Mouse (Mus musculus) cerebral cortex, adult 2 months (tissue): ENCODE measurements around the gene Ankrd13a.

ENCODE experiments used
- WGBS: fragments of 180-500 bp; shearing (Covaris S2); methylation state at CpG from one replicate; pipeline ENCODE4 v1.1.7; 2018; 5-methylcytosine and 5-hydroxymethylcytosine counted together

Ankrd13a gene

DNA sequence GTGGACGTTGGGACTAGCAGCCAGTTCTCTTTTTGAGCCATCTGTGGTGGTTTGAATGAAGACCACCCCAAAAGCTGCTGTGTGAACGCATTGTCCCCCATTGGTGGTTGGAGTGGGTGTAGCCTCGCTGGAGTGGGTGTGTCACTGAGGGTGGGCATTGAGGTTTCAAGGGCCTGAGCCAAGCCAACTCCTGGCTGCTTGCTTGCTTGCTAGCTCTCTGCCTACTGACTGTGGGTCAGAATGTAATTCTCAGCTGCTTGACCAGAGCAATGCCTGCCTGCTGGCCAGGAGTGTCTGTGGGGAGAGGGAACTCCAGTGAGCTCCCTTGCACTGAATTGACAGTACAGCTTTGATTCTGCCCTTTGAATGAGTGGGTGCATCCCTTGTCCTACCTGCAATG, 55.3 kb downstream of the Ankrd13a start:
- 50% methylated on average over 3 of the region's 3 CpGs for WGBS

DNA sequence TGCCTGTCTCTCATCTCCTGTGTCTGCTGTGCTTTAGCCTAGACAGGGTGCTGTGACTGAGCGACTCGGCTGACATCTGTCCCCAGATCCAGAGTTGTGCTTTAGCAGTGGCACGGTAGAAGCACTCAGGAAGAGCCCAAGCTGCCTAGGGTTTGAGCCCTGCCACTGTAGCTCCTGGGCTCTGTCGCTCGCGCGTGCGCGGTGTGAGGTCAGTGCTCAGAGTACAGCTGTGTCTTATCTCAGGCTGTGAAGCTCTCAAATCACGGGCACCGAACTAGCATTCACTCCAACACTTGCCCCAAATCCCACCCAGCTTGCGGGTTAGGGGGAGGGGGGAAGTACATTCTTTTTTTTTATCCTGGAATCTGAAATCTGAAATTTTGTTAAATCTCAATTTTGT, 62.4 kb downstream of the Ankrd13a start:
- WGBS, result 71% methylated on average over 12 of the region's 12 CpGs

DNA sequence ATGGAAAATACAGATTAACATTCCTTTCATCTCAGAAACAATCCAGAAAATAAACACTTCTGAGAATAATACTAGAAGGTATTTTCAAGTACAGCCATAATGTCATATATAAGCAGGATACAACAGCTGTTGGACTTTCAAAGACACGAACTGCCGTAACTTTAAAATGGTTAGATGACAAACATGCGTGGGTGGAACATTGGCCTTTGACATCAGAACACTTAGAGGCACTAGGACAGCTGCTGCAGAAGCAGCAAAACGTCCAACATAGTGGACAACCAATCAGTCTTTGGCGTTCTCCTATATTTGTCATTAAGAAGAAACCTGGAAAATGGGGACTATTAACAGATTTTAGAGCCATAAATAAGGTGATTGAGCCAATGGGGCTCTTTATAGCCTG, 66.0 kb downstream of the Ankrd13a start:
- 85% methylated on average over 5 of the region's 5 CpGs for WGBS

DNA sequence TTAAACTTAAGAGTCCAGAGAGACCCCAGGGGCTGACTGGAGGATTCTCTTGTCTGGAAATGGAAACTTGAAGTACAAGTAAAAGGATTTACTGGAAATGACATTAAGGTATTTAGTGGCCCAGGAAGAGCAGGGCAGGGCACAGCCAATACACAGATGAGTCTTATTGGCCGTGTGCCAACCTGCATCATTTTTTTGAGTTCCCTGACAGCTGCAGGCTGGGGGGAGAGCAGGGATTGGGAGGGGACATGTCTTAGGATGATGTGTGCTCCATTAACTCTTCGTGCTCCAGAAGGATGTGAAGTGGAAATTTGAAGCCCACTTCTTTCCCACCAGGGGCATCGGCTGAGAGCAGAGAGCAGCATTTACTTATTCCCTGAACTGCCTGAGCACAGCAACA, 67.7 kb downstream of the Ankrd13a start:
- 58% methylated on average over 3 of the region's 3 CpGs for WGBS

DNA sequence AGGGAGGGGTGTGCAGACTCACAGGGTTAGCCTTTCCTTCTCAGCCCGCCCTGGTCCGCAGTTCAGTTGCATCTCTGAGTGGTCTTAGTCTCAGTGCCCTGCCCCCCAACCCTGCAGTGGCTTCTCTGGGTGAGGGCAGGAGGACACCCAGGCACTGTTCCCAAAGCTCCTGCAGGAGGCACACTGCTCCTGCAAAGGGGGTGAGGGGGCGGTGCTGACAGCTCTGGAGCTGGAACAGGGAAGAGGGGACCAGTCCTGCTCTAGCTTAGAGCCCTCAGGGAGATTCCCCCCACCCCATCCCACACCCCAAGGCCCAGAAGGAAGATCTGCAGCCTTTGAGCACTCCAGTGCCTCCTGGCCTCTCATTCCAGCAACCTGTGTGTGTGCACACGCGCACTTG, 68.2 kb downstream of the Ankrd13a start:
- WGBS, result 72% methylated on average over 5 of the region's 5 CpGs

DNA sequence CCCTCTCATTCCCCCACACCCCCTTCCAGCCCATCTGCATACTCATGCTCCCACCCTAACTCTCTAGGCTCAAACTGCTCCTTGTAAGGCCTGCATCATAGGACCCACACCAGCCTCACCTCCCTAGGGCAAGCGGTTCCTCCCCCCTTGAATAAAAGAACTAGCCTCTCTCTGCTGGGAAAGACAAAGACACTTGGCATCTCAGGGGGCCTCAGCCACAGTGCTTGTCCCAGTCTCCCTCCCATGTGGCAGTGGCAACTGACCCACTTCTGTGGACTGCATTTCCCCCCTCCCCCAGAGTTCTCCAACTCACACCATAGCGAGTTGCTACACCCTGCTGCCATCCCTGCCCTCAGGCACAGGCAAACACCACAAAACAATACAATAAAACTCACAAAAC, 69.9 kb downstream of the Ankrd13a start:
- 81% methylated on average over 2 of the region's 2 CpGs for WGBS

DNA sequence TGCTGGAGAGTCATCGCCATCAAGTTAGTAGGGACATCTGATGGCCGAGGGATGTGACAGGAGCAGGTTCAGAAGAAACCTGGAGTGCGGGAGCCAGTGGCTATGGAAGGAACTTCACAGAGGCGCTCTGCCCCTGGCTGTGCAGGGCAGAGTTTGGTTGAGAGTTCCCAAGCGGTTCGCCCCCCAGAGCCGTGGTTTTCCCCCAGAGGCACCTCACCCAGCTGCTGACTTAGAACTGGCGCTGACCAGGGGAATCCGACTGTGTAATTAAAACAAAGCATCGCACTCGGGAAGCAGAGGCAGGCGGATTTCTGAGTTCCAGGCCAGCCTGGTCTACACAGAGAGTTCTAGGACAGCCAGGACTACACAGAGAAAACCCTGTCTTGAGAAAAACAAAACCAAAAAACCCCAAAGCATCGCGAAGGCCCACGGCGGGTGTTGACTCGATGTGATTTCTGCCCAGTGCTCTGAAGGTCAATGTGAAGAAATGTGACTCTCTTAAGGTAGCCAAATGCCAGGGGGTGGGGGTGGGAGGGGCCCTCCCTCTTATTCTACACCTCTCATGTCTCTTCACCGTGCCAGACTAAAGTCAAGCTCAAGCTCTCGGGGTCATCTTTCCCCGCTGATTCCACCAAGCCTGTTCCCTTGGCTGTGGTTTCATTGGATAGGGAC, 77.2 kb downstream of the Ankrd13a start:
- 91% methylated on average over 20 of the region's 20 CpGs for WGBS

DNA sequence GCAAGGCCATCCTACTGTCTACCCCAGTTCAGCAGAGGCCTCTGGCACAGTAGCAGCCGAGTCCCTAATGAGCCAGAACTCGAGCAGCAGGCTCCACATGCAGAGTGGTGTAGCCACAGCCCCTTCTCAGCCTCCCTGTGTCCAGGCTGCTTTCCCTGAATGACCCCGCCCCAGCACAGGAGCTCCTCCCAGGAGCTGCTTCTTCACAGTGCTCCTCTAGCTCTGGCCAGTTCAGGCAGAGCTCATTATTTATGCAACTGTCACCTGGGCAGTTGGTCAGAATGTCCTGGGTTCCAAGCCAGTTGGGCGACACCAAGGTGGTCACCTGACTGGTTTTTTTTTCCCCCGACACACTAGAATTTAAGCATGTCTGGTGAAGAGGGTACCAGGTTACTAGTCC, 78.9 kb downstream of the Ankrd13a start, which contains the start of gene 4930519G04Rik:
4930519G04Rik (plus strand) TSS at position 301 of the 400 bp plus-strand sequence.
- 89% methylated on average over 3 of the region's 5 CpGs for WGBS
